Mouse (Mus musculus) lung, postnatal 0 days (tissue): Measurements from ENCODE around the gene Gadd45g.
A peak's percentile ranks its signal among the peaks of the same experiment; 100 is the strongest.

Source experiments
- CTCF ChIP-seq: IDR thresholded peaks from 2 replicates; pipeline ENCODE4 v1.5.1; 2016; ENCODE audit warnings: antibody characterized with exemption, mild to moderate bottlenecking
- EP300 ChIP-seq: IDR thresholded peaks from 2 replicates; pipeline ENCODE4 v1.6.1; 2016; ENCODE audit warnings: antibody characterized with exemption, mild to moderate bottlenecking, control low read depth

DNA sequence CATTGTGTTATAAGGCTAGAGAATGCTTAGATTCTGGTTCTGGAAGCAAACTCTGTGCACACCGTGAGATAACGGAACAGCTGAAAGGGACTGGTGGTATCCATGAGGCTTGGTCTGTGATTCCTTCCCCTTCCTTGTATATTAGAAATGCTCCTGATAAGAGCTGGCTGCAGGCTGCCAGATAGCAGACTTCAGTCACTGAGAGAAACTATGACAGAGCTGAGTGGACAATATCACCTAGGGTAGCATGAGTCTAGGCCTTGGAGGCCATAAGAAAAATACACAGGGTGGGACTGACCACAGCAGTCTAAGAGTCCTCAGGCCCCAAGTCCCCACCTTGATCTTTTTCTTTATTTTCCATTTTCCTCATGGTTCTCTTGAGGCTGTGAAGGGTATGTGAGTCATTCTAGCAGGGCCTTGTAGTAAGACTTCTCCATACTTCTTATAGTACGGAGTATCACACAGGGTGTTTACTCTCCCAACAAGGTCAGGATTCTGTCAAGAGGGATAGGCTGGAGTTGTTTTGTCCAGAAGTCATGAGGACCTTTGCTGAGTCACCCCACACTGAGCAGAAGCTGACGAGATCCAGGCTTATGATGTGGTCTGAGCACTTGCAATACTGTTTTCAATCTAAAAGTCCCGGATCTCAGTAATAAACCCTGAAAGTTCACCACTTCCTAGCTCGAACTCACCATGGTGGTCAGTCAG, 45.5 kb downstream of the Gadd45g start:
- TF ChIP-seq EP300: peak; percentile 77
- TF ChIP-seq CTCF: no peak
